Mouse (Mus musculus): Measurements from ENCODE around the gene Mapt. TPM values are rescaled to one million over a fixed set of nuclear protein-coding genes. Genes with fewer than 3 reads are reported as not detected.

The Mapt gene
- total RNA-seq, 2 experiments from 2014 or later: 275 to 302 TPM

DNA sequence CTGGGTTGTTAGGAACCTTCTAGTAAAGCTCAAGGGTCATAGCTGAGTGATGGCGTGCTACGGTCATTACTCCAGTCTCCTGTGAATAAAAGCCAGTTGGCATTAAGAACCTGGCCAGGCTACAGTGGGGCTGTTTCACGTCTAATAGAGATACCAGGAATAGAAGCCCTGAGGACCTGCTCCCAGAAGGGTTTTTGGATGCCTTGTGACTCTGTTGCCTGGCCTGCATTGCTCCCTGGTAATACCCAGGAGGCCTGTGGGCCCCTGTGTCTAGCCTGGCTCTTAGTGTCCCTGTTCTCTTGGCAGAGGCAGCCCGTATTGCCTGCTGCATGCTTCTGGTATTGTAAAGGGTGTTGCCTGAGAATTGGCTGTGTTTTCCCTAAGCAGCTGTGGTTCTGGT, 75.9 kb downstream of the Mapt start:
- no peak for DNase-seq (ENCODE audit: extremely low spot score in 1 of 2, low spot score in 1 of 2)

DNA sequence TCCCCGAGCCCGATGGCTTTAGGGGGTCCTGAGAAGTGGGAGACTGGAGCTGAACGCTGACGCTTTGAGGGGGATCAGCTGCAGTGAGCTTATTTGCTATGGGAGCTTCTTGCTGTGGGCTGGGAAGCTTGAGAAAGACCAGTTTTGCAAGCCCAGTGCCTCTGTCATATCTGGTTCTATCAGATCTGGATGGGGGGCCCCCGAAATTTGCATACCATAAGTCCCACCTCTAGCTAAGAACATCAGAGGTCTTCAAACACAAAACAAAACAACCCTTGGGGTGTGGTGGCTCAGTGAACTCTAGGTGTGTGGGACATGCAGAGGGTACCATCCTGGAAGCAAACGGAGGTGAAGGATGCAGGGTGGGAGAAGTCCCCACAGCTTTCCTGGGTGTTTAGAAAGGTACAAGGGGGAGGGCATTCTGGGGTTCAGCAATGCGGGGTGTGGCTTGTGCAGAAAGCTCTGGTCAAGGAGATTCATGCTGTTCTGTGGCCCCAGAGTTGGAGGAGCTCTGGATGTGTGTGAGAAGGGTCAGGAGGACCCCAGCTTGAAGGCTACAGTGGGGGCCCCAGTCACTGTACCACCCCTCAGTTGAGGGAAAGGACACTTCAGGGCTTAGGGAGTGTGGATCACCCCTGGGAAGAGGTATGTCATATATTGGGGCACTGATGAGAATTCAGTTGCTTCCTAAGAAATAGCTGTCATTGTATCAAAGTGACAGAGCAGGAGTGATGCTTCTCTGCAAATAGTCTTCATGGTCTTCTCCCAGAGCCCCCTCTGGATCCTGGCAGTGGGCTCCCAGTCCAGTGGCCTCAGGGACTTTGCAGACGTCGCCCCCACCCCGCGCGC, 78.4 kb downstream of the Mapt start:
- DNase-seq (ENCODE audit: extremely low spot score in 1 of 2, low spot score in 1 of 2): no peak

DNA sequence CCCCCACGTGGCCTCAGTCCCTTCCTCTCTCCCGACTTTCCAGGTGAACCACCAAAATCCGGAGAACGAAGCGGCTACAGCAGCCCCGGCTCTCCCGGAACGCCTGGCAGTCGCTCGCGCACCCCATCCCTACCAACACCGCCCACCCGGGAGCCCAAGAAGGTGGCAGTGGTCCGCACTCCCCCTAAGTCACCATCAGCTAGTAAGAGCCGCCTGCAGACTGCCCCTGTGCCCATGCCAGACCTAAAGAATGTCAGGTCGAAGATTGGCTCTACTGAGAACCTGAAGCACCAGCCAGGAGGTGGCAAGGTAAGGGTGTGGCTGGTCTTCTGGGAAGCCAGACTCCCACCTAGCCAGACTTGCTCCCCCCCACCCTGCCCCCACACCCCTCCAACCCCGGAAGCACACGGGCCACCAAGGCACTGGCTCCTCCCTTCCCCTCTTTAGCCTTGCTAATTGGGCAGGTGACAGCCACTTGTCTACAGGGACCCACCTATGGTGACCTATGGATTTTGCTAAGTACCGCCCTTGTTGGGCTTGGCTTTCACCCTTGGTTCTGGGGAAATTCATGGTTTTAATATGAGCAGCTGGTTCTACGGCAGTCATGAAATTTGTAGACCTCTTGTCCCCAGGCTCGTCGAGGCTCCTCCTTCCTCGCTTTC, 79.2 kb downstream of the Mapt start:
- no peak for DNase-seq (ENCODE audit: extremely low spot score in 1 of 2, low spot score in 1 of 2)

DNA sequence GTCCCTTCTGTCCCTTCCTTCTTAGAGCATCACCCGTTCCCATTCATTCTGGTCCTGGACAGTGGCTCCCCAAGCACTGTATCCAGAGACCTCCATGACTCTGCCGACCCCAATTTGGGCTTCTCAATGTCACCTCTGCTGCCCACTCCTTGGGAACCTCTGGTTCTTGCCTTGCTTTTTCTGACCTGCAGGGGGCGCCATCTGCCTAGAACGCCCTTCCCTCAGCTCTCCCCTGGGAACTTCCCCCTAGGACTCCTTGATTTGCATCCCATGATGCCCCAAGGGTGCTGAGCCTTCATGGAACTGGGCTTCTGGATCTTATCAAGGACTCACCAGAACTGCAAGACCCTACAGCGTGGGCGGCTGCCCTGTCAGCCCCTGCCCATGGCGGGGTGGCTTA, 80.5 kb downstream of the Mapt start:
- no peak for DNase-seq (ENCODE audit: extremely low spot score in 1 of 2, low spot score in 1 of 2)

DNA sequence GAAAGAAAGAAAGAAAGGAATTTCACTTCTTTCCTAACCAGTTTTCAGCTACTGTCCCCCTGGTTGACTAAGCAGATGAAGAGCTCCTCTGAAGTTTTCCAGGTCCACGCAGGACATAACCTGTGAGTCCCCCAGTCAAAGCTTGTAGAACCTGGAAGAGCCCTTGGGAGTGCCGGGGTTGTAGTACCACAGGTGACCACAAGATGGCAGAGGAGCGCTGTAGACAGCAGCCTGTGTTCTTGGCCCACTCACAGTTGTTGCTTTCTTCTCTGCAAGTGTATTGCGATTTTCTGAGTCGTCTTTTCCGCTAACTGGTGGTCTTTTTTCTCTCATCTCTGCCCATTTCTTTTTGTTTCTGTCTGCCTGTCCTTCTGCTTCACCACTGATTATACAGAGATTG, 84.5 kb downstream of the Mapt start:
- peak; percentile 59 to 85 for DNase-seq (ENCODE audit: extremely low spot score in 1 of 2, low spot score in 1 of 2)

DNA sequence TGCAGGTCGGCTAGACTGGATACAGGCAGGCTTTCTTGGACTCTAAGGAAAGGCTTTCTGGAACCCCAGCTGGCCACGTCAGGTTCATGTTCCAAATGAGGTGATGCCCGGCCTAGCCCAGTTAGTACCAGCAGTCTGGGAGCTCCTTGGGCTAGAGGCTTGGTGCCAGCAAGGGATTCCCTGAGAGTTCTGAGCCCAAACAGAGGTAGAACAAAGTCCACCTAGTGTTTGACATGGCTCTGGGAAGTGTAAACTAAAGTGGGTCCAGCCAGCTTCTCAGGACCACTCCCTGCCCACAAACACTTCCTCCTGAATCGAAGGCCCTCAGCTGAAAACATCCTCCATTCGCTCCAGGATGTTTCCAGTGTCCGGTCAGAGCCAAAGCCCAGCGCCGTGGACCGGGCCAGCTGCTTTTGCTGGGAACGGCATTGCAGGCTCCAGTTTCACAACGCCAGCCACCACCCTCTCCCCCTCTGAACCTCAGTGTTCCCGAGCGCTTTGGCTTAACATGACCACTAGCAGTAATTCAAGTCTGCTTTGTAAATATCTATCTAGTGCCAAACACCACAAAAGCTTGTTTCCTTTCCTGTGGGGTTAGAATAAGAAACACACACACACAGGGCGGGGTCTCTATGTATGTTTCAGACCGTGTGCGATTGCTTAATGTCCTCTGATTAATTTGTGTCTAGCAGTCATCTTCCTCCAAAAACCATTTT, 85.7 kb downstream of the Mapt start:
- no peak for DNase-seq (ENCODE audit: extremely low spot score in 1 of 2, low spot score in 1 of 2)

DNA sequence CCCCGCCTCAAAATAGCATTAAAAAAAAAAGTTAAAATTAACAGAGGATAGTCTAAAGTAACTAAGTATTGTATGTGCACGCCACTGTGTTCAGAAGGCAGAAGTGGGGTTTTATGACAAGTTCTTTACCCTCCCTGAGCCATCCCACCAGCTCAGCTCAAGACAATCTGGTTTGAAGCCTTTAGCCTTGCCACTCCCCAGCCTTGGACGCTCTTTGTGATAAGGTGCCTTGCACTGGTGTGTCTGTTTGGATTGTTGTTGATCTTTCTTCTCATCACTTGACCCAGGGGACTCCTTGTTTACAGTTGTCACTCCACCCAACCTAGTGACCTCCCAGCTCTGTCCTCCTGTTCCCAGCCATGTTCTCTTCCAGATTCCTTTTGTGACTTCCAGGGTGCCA, 86.4 kb downstream of the Mapt start:
- DNase-seq (ENCODE audit: extremely low spot score in 1 of 2, low spot score in 1 of 2): no peak

DNA sequence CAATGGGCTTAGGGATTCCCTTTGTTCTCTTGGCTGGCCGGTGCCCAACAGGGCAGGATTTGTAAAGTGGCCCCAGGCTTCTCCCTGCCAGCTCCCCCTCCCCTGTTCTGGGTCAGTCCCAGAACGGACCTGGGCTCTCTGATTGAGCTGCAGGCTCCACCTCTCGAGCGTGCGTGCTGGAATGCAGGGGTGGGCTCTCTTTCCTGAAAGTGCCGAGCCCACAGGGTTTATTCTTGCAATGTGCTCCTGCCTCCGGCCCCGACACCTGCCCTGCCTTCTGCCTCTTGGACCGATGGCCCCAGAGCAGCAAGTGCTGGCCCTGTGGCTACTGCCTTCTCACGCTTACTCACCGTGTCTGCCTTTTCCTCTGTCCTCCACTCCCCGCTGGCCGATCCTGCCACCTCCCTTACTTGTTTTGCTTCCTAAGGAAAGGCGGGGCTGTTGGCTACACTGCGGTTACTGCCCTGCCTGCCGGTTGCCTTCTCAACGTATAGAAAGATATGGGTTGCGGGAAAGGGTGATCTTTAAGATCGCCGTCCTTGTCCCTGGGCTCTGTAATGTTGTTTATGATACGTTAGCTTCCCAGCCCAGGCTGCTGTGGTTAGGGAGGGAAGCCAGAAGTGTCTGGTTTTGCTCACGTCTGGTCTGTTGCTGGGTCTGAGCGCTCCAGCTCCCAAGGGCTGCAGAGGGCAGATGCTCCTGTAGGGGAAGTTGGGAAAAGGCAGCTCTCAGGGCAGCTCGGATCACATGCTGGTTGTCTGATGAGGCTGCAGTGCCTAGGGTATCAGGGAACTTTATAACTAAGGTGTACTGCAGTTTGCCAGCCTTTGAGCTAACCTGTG, 88.0 kb downstream of the Mapt start:
- no peak for DNase-seq (ENCODE audit: extremely low spot score in 1 of 2, low spot score in 1 of 2)

DNA sequence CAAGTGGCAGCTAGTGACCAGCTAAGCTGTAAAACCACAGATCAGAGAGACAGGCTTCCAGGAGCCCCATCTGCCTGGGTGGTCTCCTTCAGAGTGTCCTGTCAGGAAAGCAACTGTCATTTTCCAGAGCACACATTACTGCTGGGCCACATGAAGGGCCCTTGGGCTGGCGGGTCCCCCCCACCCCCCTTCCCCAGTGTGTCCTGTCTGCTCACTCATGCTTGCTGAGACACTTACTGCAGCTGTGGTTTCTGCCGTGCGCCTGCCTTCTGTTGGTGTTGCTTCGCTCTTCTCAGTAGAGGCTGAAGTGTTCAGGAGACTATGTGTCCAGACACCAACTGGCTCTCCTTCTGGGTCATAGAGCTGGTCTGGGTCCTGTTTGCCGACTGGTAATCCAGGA, 89.3 kb downstream of the Mapt start:
- no peak for DNase-seq (ENCODE audit: extremely low spot score in 1 of 2, low spot score in 1 of 2)

DNA sequence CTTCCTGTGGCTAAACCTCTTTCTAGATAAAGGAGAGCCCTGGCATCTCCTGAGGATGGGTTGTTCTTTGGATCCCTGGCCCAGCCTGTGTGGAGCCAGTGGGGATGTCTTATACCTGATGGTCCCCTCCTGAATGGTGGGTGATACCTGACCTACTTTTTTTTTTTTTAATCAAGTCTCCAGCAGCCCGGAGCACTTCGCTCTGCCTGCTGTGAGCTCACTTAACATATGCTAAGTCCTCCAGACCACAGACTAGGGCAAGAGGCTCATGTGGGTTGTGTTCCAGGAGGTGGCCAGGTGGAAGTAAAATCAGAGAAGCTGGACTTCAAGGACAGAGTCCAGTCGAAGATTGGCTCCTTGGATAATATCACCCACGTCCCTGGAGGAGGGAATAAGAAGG, 91.0 kb downstream of the Mapt start:
- no peak for DNase-seq (ENCODE audit: extremely low spot score in 1 of 2, low spot score in 1 of 2)

DNA sequence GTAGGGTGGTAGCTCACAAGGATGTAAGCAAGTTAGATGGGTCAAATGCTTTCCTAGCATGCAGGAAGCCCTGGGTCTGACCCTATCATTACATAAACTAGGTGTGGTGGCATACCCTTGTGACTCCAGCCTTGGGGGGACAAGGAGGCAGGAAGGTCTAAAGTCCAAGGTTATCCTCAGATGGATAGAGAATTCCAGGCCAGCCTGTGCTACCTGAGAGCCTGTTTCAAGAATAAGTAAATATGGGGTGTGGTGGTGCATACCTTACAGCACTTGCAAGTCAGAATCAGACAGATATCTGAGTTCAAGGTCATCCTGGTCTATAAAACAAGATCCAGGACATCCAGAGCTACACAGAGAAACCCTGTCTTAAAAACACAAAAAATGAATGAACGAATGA, 96.3 kb downstream of the Mapt start:
- no peak for DNase-seq (ENCODE audit: extremely low spot score in 1 of 2, low spot score in 1 of 2)

DNA sequence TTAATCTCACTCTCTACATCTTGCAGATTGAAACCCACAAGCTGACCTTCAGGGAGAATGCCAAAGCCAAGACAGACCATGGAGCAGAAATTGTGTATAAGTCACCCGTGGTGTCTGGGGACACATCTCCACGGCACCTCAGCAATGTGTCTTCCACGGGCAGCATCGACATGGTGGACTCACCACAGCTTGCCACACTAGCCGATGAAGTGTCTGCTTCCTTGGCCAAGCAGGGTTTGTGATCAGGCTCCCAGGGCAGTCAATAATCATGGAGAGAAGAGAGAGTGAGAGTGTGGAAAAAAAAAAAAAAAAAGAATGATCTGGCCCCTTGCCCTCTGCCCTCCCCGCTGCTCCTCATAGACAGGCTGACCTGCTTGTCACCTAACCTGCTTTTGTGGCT, 96.8 kb downstream of the Mapt start:
- no peak for DNase-seq (ENCODE audit: extremely low spot score in 1 of 2, low spot score in 1 of 2)

DNA sequence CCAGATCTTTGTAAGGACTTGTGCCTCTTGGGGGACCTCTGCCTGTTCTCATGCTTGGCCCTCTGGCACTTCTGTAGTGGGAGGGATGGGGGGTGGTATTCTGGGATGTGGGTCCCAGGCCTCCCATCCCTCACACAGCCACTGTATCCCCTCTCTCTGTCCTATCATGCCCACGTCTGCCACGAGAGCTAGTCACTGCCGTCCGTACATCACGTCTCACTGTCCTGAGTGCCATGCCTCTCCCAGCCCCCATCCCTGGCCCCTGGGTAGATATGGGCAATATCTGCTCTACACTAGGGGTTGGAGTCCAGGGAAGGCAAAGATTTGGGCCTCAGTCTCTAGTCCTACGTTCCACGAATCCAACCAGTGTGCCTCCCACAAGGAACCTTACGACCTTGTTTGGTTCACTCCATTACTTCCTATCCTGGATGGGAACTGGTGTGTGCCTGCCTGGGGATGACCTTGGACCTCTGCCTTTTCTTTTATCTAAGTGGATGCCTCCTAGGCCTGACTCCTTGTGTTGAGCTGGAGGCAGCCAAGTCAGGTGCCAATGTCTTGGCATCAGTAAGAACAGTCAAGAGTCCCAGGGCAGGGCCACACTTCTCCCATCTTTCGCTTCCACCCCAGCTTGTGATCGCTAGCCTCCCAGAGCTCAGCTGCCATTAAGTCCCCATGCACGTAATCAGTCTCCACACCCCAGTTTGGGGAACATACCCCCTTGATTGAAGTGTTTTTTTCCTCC, 98.2 kb downstream of the Mapt start:
- DNase-seq (ENCODE audit: extremely low spot score in 1 of 2, low spot score in 1 of 2): no peak

DNA sequence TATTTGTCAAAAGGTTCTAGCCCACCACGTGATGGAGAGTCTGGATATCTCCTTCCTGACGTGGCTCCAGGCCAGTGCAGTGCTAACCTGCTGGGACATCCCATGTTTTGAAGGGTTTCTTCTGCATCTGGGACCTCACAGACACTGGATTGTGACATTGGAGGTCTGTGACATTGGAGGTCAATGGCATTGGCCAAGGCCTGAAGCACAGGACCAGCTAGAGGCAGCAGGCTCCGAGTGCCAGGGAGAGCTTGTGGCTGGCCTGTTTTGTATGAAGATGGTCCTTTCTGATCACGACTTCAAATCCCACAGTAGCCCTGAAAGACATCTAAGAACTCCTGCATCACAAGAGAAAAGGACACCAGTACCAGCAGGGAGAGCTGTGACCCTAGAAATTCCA, 99.0 kb downstream of the Mapt start:
- no peak for DNase-seq (ENCODE audit: extremely low spot score in 1 of 2, low spot score in 1 of 2)

DNA sequence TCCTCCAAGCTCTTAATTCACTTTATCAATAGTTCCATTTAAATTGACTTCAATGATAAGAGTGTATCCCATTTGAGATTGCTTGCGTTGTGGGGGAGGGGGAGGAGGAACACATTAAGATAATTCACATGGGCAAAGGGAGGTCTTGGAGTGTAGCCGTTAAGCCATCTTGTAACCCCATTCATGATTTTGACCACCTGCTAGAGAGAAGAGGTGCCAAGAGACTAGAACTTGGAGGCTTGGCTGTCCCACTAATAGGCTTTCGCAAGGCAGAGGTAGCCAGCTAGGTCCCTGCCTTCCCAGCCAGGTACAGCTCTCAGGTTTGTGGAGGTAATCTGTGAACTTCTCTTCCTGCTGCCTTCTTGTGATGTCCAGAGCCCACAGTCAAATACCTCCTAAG, 100.0 kb downstream of the Mapt start:
- DNase-seq (ENCODE audit: extremely low spot score in 1 of 2, low spot score in 1 of 2): no peak

DNA sequence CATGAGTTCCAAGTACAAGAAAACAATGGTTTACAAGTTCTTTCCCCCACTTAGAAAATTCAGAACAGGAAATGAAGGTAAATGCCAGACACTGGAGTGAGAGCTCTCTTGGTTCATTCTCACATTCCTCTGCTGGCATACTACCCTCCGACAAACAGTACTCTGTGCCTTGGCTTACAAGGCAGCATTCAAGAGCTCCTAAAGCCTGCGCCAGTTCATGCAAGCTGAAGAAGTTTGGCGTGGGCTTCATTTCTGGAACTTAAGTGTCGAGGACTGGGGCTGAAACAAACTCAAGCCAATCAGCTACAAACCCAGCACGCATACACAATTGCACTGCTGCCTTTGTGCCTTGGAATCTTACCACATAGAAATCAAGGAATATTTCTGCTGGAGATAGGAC, 100.9 kb downstream of the Mapt start:
- DNase-seq (ENCODE audit: extremely low spot score in 1 of 2, low spot score in 1 of 2): no peak

DNA sequence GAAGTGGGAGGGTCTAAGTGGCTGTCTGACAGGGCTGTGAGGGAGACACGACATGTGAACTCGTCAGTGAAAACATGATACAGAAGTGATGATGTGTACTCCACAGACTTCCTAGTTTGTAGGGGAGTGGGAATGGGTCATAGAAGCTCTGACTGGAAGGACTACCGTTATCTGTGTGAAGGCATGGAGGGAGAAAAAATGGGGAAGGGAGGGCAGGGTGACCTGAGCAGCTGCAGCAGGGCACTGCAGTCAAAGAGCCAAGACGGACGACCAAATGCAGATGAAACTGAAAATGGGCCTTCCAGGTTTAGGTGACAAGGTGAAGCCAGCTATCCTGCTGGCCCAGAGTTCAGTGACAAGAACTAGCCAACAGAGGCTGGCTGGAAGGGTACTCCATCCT, 102.9 kb downstream of the Mapt start:
- DNase-seq (ENCODE audit: extremely low spot score in 1 of 2, low spot score in 1 of 2): no peak

DNA sequence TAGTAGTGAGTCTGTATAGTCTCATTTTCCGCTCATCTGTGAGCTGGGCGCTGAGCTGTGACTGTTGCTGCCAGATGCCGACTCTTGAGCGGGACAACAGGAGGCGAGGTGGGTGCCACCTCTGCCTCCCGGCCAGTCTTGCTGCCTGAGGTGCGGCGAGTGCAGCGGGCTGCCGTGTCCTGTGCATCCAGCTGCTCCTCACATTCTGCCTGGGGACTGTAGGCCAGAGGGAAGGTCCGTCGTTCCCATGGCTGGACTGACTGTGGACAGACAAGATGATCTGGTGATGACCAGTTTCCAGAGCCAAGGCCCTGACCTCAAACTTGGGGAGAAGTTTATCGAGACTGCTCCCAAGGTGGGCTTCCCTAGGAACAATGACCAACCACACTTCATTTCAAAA, 103.8 kb downstream of the Mapt start:
- DNase-seq (ENCODE audit: extremely low spot score in 1 of 2, low spot score in 1 of 2): no peak

DNA sequence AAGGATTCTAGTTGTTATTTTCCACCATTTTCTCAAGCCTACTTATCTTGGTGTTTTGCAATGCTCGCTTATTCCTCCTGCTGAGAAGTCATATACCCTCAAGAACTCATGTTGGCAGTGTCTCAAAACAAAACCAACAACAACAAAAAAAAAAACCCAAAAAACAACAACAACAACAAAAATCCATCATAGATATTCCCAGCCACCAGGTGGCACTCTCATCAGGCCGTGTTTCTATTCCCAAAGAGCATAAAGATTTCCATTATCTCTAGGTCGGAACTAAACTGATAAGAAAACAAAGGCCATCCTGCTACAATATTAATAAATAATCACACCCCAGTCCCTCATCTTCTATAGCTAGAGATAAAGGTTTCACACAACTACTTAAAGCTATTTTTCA, 115.7 kb downstream of the Mapt start:
- DNase-seq (ENCODE audit: extremely low spot score in 1 of 2, low spot score in 1 of 2): peak in 1 of 2 experiments; percentile 52

DNA sequence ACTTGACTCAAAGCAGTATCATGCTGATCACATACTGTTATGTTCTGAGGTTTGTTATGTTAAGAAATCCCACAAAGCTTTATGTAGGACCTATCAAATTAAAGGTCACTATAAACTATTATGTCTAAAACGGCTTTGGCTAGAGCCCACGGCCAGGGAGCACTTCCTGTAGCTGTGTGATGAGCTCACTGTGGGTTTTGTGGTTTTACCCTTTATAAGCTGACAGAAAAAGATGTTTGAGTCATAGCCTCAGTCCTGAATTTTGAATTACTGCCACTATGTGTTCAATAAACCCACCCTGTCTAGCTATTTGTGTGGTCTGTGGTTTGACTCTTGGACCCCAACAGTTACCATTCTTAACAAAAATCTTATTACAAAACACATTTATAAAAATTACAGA, 130.6 kb downstream of the Mapt start:
- DNase-seq (ENCODE audit: extremely low spot score in 1 of 2, low spot score in 1 of 2): no peak
